ENCODE assay signal across 11 mouse cellular contexts in genomic region chr16:44542029-44542690, GRCm38 (mm10). TPM values are rescaled to one million over a fixed set of nuclear protein-coding genes. Genes with fewer than 3 reads are reported as not detected.
DNase-seq lines count a peak whose midpoint lies in the region; ATAC-seq and TF ChIP-seq lines count a peak whose summit lies in the region.
"Had no signal": no experiment of that assay in that cellular context is flagged by ENCODE, and none has a peak within 500 bp of the region (broad histone marks: within the 10 kb centered on the region; RNA-seq: fewer than 3 reads in every experiment).

No protein-coding gene starts in this region.

- peaks cover 38% of the 10 kb centered on the region for H3K4me1 ChIP-seq in heart, embryonic 15.5 days (replicated peaks)
- H3K4me1 ChIP-seq in heart, adult 2 months (ENCODE audit: control insufficient read depth, insufficient read depth, low read length) = peaks cover 9% of the 10 kb centered on the region
- H3K4me1 ChIP-seq in embryonic fibroblast, embryonic 13.5 days (ENCODE audit: control insufficient read depth, insufficient read depth, low read length) = peaks cover 27% of the 10 kb centered on the region
- peaks cover 92% of the 10 kb centered on the region for H3K4me1 ChIP-seq in limb, embryonic 13.5 days

- no peaks in the 10 kb centered on the region for H3K9me3 ChIP-seq in heart, embryonic 15.5 days (replicated peaks)
- no peaks in the 10 kb centered on the region for H3K9me3 ChIP-seq in limb, embryonic 13.5 days

- no peak for TF ChIP-seq POLR2A in heart, adult 2 months (IDR thresholded peaks at IDR 0.05; ENCODE audit: insufficient read depth, low read depth, low read length)
- no peak for TF ChIP-seq POLR2A in embryonic fibroblast, embryonic 13.5 days (IDR thresholded peaks at IDR 0.05; ENCODE audit: low read depth, low read length)

- H3K4me2 ChIP-seq in heart, embryonic 15.5 days = no peak overlapping the region
- H3K4me2 ChIP-seq in limb, embryonic 13.5 days (replicated peaks) = peak overlapping the region; percentile 23

- no peak for TF ChIP-seq EP300 in heart, adult 2 months (IDR thresholded peaks at IDR 0.05; ENCODE audit: insufficient read depth, low read depth, low read length)

- no peak overlapping the region for H3K4me3 ChIP-seq in heart, embryonic 15.5 days
- H3K4me3 ChIP-seq in heart, adult 2 months = no peak overlapping the region
- H3K4me3 ChIP-seq in embryonic fibroblast, embryonic 13.5 days (ENCODE audit: insufficient read depth, low read length) = no peak overlapping the region
- no peak overlapping the region for H3K4me3 ChIP-seq in limb, embryonic 13.5 days

- 0 out of 2 replicates have a peak, but pooled peaks have one; percentile 48 for ATAC-seq in heart, embryonic 15.5 days (replicated peaks; ENCODE audit: insufficient number of reproducible peaks, insufficient read depth, low FRiP score, low read depth)
- peak; percentile 20; the same call in 1 of the 2 replicates for ATAC-seq in limb, embryonic 13.5 days (ENCODE audit: low FRiP score, low read depth)
- no peak for ATAC-seq in erythroid progenitor cell, adult 5-6 weeks (replicated peaks; ENCODE audit: low FRiP score, poor library complexity, severe bottlenecking)

- intact Hi-C loops in heart, adult 2 months (cut with DNase I) = no loop called here

- H3K79me2 ChIP-seq in heart, adult 2 months (replicated peaks; ENCODE audit: control insufficient read depth, insufficient read depth, low read length) = peaks cover 3% of the 10 kb centered on the region

- no peak for DNase-seq in heart, adult 2 months
- peak; percentile 55 for DNase-seq in adrenal gland, adult 8-10 months
- DNase-seq in spleen, postnatal 10 days (ENCODE audit: low spot score in 2 of 2) = no peak
- DNase-seq in gastrocnemius, postnatal 25 days = no peak
- DNase-seq: cerebellum, postnatal 36 days; retina, postnatal 1 day had no signal

- TF ChIP-seq CTCF in heart, adult 2 months (IDR thresholded peaks at IDR 0.05) = no peak
- TF ChIP-seq CTCF in embryonic fibroblast, embryonic 13.5 days (IDR thresholded peaks at IDR 0.05; ENCODE audit: borderline replicate concordance, insufficient read depth, low read length) = no peak

- H3K9ac ChIP-seq in heart, embryonic 15.5 days = no peak overlapping the region
- H3K9ac ChIP-seq in heart, adult 2 months (ENCODE audit: low read depth, low read length) = no peak overlapping the region
- H3K9ac ChIP-seq in limb, embryonic 13.5 days = peak overlapping the region; percentile 35; the same call in 1 of the 2 replicates

- H3K36me3 ChIP-seq in heart, embryonic 15.5 days = no peaks in the 10 kb centered on the region
- H3K36me3 ChIP-seq in heart, adult 2 months (ENCODE audit: control insufficient read depth, insufficient read depth, low read length) = no peaks in the 10 kb centered on the region
- peaks cover 6% of the 10 kb centered on the region for H3K36me3 ChIP-seq in limb, embryonic 13.5 days

- peak overlapping the region; percentile 34; the same call in 1 of the 2 replicates for H3K27ac ChIP-seq in heart, embryonic 15.5 days
- H3K27ac ChIP-seq in heart, adult 2 months = no peak overlapping the region; the same call in 1 of the 2 replicates
- peak overlapping the region; percentile 63 for H3K27ac ChIP-seq in embryonic fibroblast, embryonic 13.5 days (ENCODE audit: insufficient read depth, low read length)
- H3K27ac ChIP-seq in limb, embryonic 13.5 days = peak overlapping the region; percentile 69

- no peaks in the 10 kb centered on the region for H3K27me3 ChIP-seq in heart, embryonic 15.5 days
- no peaks in the 10 kb centered on the region for H3K27me3 ChIP-seq in heart, adult 2 months (ENCODE audit: control insufficient read depth, insufficient read depth, low read length)
- no peaks in the 10 kb centered on the region for H3K27me3 ChIP-seq in limb, embryonic 13.5 days

- WGBS in heart, embryonic 15.5 days = 49% methylated on average over 3 of the region's 3 CpGs
- WGBS in heart, adult 2 months = 62% methylated on average over 3 of the region's 3 CpGs
- WGBS in limb, embryonic 13.5 days = 36% methylated on average over 3 of the region's 3 CpGs

RNA-seq across cellular contexts. Expression of gene Boc, which starts 16.5 kb away (rescaled TPM):
- 7.7 and 14.0 TPM in 2 replicates for polyA plus RNA-seq in heart, embryonic 15.5 days (2015; fragmentation: Nextera tagmentation; extraction: Ambion mirVana)
- total RNA-seq in heart, adult 2 months (2021) = 1 to 10 TPM; 3.5 to 4.2 TPM
- 4.4 and 5.6 TPM in 2 replicates for polyA plus RNA-seq in heart, adult 2 months (2012; rRNA removed)
- total RNA-seq in adrenal gland, adult 8-10 months (2022) = 10 to 100 TPM; 45.6 to 89.0 (median 65.4) TPM
- 13.7 and 30.6 TPM in 2 replicates for polyA plus RNA-seq in embryonic fibroblast, embryonic 13.5 days (2011; ENCODE audit: insufficient read length, low read depth, missing spikeins)
- polyA plus RNA-seq in limb, embryonic 13.5 days (2015; fragmentation: Nextera tagmentation; extraction: Ambion mirVana) = 58.7 and 63.5 TPM in 2 replicates
- 1 to 10 TPM; 4.0 to 5.7 TPM for total RNA-seq in gastrocnemius, postnatal 25 days (2021)
- total RNA-seq in erythroid progenitor cell, adult 5-6 weeks (2015; ENCODE audit: low replicate concordance) = not detected in 2 replicates
- total RNA-seq in erythroid progenitor cell, adult 5-6 weeks (2017; ENCODE audit: low replicate concordance) = not detected in 2 replicates
- total RNA-seq: MEL had no signal

Comparison
In these comparisons a context has a peak if more than half of its experiments do, and no peak if none do; other contexts are left out.
1. RNA of gene Boc, which starts 16.5 kb away (total RNA-seq): 45.6 to 89.0 TPM in adrenal gland, adult 8-10 months; 4.0 to 5.7 TPM in gastrocnemius, postnatal 25 days, 3.5 to 4.2 TPM in heart, adult 2 months and not detected in erythroid progenitor cell, adult 5-6 weeks; every median in the first group is over 4 times any median in the second.